Mouse (Mus musculus): ENCODE results near the gene Aff1. TPM values are rescaled to one million over a fixed set of nuclear protein-coding genes. Genes with fewer than 3 reads are reported as not detected.

Aff1 gene
- total and polyA plus RNA-seq, 2 experiments = 4.1 to 6.5 TPM

- no peaks in the 10 kb centered on the region for H3K36me3 ChIP-seq (ENCODE audit: control insufficient read depth, insufficient read depth, low read length)
- no peaks in the 10 kb centered on the region for H3K79me2 ChIP-seq (ENCODE audit: control insufficient read depth, insufficient read depth, low read length)
- WGBS = 42% methylated on average over 6 of the region's 6 CpGs
- no peak for TF ChIP-seq POLR2A (IDR thresholded peaks at IDR 0.05; ENCODE audit: extremely low read depth, insufficient read depth, low read length)
- no peak overlapping the region for H3K27ac ChIP-seq (replicated peaks; ENCODE audit: insufficient read depth, low read depth, low read length)
- H3K27me3 ChIP-seq (ENCODE audit: control insufficient read depth, insufficient read depth, low read length) = no peaks in the 10 kb centered on the region
- H3K4me1 ChIP-seq (ENCODE audit: control insufficient read depth, insufficient read depth, low read length) = peaks cover 10% of the 10 kb centered on the region; the same call in 1 of the 2 replicates
- no peak overlapping the region for H3K4me3 ChIP-seq (ENCODE audit: insufficient read depth, low read depth, low read length)
- no peak overlapping the region for H3K9ac ChIP-seq (ENCODE audit: low read depth, low read length)
- DNase-seq (ENCODE audit: extremely low read depth, low read depth, low spot score) = peak; percentile 33
These were observed 44.5 kb downstream of the Aff1 start for GRCm38 (mm10) chr5:103736553-103737207.

- TF ChIP-seq CTCF (IDR thresholded peaks at IDR 0.05; ENCODE audit: low read depth, low read length) (no peak), POLR2A (IDR thresholded peaks at IDR 0.05; ENCODE audit: extremely low read depth, insufficient read depth, low read length) (no peak)
- Histone ChIP-seq H3K4me1 (ENCODE audit: control insufficient read depth, insufficient read depth, low read length) (peaks cover 10% of the 10 kb centered on the region; the same call in 1 of the 2 replicates), H3K9ac (ENCODE audit: low read depth, low read length) (no peak overlapping the region), H3K79me2 (ENCODE audit: control insufficient read depth, insufficient read depth, low read length) (no peaks in the 10 kb centered on the region), H3K4me3 (ENCODE audit: insufficient read depth, low read depth, low read length) (no peak overlapping the region), H3K27ac (replicated peaks; ENCODE audit: insufficient read depth, low read depth, low read length) (peak overlapping the region; percentile 39), H3K27me3 (ENCODE audit: control insufficient read depth, insufficient read depth, low read length) (no peaks in the 10 kb centered on the region), H3K36me3 (ENCODE audit: control insufficient read depth, insufficient read depth, low read length) (no peaks in the 10 kb centered on the region)
- WGBS = 57% methylated on average over 26 of the region's 26 CpGs
- DNase-seq (ENCODE audit: extremely low read depth, low read depth, low spot score) = peak; percentile 87
These were observed 45.3 kb downstream of the Aff1 start for GRCm38 (mm10) chr5:103737208-103738066.

DNA sequence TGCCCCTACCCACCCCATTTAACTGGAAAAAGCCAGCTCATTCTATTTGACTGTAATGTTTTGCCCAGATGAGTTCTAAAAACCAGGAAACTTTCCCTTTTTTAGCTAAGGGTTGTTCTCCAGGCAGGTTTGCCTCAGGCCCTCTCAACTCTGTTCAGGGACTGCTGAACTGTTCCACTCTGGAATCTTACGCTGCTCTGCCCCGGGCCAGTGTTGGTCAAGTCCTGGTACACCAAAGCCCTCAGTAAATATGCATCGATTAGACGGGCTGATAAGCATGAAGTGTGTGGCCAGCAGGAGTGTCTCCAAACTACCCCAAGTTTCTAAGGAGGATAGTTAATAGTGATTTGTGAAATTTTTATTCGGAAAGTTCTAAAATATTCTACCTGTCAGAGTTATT, 46.3 kb downstream of the Aff1 start:
- WGBS = 32% methylated on average over 5 of the region's 5 CpGs
- H3K79me2 ChIP-seq (ENCODE audit: control insufficient read depth, insufficient read depth, low read length) = no peaks in the 10 kb centered on the region
- H3K27me3 ChIP-seq (ENCODE audit: control insufficient read depth, insufficient read depth, low read length) = no peaks in the 10 kb centered on the region
- no peak overlapping the region for H3K27ac ChIP-seq (replicated peaks; ENCODE audit: insufficient read depth, low read depth, low read length)
- no peak for TF ChIP-seq CTCF (IDR thresholded peaks at IDR 0.05; ENCODE audit: low read depth, low read length)
- TF ChIP-seq POLR2A (IDR thresholded peaks at IDR 0.05; ENCODE audit: extremely low read depth, insufficient read depth, low read length) = no peak
- H3K4me3 ChIP-seq (ENCODE audit: insufficient read depth, low read depth, low read length) = no peak overlapping the region
- H3K9ac ChIP-seq (ENCODE audit: low read depth, low read length) = no peak overlapping the region
- peak; percentile 61 for DNase-seq (ENCODE audit: extremely low read depth, low read depth, low spot score)
- no peaks in the 10 kb centered on the region for H3K36me3 ChIP-seq (ENCODE audit: control insufficient read depth, insufficient read depth, low read length)
- H3K4me1 ChIP-seq (ENCODE audit: control insufficient read depth, insufficient read depth, low read length) = peaks cover 10% of the 10 kb centered on the region; the same call in 1 of the 2 replicates

DNA sequence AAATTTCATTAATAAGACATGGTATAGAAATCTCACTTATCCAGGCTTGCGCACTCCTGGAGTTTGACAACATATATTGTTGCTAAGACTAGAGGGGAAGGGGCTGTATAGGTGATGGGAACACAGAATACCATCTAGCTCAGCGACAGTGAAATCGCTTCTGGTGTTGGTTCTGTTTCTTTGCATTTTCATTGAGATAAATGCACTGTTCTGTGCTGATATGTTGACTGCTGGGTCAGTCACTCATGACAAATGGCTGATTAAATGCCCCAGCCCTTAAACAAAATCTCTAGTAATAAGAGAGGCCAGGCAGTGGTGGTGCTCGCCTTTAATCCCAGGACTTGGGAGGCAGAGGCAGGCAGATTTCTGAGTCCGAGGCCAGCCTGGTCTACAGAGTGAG, 47.0 kb downstream of the Aff1 start:
- Histone ChIP-seq H3K4me3 (ENCODE audit: insufficient read depth, low read depth, low read length) (no peak overlapping the region), H3K36me3 (ENCODE audit: control insufficient read depth, insufficient read depth, low read length) (no peaks in the 10 kb centered on the region), H3K27ac (replicated peaks; ENCODE audit: insufficient read depth, low read depth, low read length) (no peak overlapping the region), H3K79me2 (ENCODE audit: control insufficient read depth, insufficient read depth, low read length) (no peaks in the 10 kb centered on the region; the same call in 1 of the 2 replicates), H3K9ac (ENCODE audit: low read depth, low read length) (no peak overlapping the region), H3K4me1 (ENCODE audit: control insufficient read depth, insufficient read depth, low read length) (peaks cover 10% of the 10 kb centered on the region; the same call in 1 of the 2 replicates), H3K27me3 (ENCODE audit: control insufficient read depth, insufficient read depth, low read length) (no peaks in the 10 kb centered on the region)
- no peak for TF ChIP-seq CTCF (IDR thresholded peaks at IDR 0.05; ENCODE audit: low read depth, low read length)
- no peak for TF ChIP-seq POLR2A (IDR thresholded peaks at IDR 0.05; ENCODE audit: extremely low read depth, insufficient read depth, low read length)
- no peak for DNase-seq (ENCODE audit: extremely low read depth, low read depth, low spot score)
- whole genome bisulfite sequencing = 95% methylated on average over 5 of the region's 5 CpGs

DNA sequence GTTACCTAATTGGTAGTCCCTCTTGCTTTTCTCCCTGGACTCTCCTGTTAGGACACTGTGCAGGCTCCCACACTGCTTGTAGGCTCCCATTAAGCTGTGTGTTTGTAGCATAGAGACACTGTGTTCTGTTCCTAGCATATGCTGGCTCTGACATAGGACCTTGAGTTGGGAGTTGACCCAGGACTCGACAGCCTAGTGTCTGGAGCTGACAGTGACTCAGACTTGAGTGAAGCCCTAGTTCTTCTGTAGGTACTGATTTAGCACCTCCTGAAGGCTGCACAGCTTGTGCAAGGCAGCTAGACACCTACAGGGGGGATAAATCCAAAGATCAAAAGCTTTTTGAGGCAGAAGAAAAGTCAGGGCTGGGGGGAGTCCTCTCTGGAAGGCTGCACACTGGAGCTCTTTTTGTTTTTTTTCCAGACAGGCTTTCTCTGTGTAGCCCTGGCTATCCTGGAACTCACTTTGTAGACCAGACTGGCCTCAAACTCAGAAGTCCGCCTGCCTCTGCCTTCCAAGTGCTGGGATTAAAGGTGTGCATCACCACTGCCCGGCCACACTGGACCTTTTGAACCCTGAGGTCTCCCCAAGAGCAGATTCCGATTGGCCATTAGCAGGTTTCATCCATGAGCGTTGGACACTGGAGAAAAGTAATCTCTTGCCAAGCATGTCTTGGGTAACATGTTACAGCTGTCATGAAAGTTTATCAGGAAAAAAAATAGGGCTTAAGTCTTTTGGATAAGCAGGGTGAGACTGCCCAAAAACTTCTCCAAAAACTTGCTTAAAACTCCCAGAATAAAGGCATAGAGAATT, 48.1 kb downstream of the Aff1 start:
- no peaks in the 10 kb centered on the region for H3K27me3 ChIP-seq (ENCODE audit: control insufficient read depth, insufficient read depth, low read length)
- no peaks in the 10 kb centered on the region for H3K36me3 ChIP-seq (ENCODE audit: control insufficient read depth, insufficient read depth, low read length)
- no peaks in the 10 kb centered on the region; the same call in 1 of the 2 replicates for H3K79me2 ChIP-seq (ENCODE audit: control insufficient read depth, insufficient read depth, low read length)
- WGBS = 51% methylated on average over 5 of the region's 5 CpGs
- no peak overlapping the region for H3K9ac ChIP-seq (ENCODE audit: low read depth, low read length)
- peak; percentile 31 for DNase-seq (ENCODE audit: extremely low read depth, low read depth, low spot score)
- TF ChIP-seq POLR2A (IDR thresholded peaks at IDR 0.05; ENCODE audit: extremely low read depth, insufficient read depth, low read length) (no peak), CTCF (IDR thresholded peaks at IDR 0.05; ENCODE audit: low read depth, low read length) (no peak)
- H3K4me1 ChIP-seq (ENCODE audit: control insufficient read depth, insufficient read depth, low read length) = peaks cover 10% of the 10 kb centered on the region; the same call in 1 of the 2 replicates
- H3K27ac ChIP-seq (replicated peaks; ENCODE audit: insufficient read depth, low read depth, low read length) = no peak overlapping the region
- H3K4me3 ChIP-seq (ENCODE audit: insufficient read depth, low read depth, low read length) = no peak overlapping the region

Data from liver, adult 2 months (tissue).